Mouse (Mus musculus) ES-CJ7 (cell line): ENCODE measurements around the gene Sv2c.
"Not testable (repeated sequence)": the region's sequence is repeated elsewhere in the genome, so short reads cannot be mapped to it uniquely, and the experiment has no call there.

Experiments used
- DNase-seq: peaks from one replicate; pipeline ENCODE4 v3.0.0; 2011; ENCODE audit warnings: low read depth, low spot score

Sv2c gene

DNA sequence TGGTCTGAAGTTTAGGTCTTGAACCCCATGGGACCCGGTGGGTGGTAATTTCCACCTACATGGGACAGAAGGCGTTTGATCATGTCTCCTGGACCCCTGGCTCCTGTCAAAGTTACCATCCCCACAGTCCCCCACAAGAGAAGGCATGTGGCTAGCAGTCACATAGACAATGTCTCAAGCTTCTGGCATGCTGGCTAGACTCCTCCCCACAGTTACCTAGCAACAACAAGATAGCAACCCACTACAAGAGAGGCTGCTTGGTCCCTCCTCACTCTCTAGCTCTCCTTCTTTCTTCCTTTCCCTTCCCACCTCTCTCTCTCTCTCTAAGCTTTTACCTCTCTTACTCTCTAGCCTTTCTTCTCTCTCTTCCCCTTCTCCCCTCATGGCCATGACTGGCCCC, 164.3 kb downstream of the Sv2c start:
- DNase-seq, result not testable (repeated sequence)

DNA sequence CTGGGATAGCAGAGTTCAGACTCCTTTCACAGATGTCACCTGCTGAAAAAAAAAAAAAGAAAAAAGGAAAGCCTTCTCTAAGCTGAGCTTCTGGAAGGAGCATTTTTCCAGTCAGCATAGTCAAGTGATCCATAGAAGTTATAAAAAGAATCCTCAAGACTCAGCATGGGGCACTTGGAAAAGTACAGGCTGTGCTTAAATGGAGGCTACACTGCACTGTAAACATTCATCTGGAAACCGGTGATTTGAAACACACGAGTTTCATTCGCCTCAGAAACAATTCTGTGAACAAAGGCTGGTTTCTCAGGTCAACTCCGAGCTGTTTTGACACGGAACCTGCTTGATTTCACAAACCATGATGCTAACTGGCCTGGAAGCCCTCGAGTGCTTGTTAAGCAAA, 165.6 kb downstream of the Sv2c start:
- no peak for DNase-seq

DNA sequence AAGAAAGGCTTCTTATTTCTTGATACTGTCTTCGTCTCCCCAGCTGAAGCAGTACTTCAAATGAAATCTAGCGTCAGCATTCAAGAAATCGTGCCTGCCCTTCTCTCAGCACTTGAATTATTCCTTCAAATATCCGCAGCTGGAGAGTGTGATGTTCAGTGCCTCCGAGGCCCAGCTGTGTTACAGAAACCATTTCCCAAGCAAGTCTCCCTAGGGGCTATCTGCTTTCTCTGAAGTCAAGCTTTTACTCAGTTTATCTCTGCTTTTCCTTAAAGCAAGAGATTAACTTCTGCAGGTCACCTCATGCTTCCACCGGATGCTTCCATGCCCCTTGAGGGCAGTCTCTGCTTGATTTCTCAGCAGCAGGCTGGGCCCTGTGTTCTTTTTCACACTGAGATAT, 166.8 kb downstream of the Sv2c start:
- no peak for DNase-seq

DNA sequence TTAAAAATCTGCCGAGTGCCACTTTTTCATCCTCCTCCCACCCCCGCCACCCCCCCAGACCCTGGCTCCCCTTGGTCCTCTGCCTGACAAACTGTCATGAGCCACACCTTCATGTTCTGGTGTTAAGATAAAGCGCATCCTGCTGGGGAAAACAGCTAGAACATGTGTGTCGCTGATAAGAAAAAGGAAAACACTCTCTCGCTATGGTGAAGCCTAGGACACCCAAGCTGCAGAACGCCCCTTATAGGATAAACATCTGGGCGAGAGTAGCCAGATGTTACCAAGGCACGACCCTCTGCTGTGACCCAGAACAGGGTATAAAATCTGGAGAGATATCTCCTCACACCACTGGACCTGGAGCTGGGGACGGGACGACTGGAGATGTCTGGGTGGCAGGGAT, 167.2 kb downstream of the Sv2c start:
- no peak for DNase-seq

DNA sequence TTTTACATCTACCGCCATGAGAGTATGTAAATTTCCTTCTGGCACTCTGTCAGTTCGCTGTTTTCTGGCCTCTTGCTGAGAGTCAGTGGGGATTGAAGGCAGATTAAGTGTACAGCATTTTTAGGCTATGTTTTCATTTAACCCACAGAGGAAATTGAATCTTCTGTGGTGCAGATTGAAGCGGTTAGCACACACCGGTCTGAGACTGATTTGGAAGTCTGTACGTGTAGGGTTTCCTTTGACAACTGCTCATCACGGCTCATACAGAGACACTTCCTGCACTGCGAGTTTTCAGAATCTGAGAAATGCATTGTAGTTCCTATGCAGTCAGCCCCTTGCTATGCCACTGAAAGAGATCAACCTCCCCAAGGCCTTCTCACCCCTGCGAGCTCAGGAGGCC, 168.2 kb downstream of the Sv2c start:
- DNase-seq, result no peak

DNA sequence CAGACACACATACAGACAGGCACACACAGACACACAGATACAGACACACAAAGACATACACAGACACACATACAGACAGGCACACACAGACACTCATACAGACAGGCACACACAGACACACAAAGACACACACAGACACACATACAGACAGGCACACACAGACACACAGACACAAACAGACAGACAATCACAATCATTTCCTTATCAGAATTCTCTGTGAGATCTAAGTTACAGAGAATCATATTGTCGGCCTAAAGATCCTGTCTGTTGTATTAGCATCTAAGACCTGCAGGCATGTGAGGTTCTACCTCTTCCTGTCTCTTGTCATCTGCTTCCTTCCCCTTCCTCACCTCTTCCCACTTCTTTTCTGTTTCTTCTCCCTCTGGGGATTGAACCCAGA, 168.7 kb downstream of the Sv2c start:
- DNase-seq, result no peak

DNA sequence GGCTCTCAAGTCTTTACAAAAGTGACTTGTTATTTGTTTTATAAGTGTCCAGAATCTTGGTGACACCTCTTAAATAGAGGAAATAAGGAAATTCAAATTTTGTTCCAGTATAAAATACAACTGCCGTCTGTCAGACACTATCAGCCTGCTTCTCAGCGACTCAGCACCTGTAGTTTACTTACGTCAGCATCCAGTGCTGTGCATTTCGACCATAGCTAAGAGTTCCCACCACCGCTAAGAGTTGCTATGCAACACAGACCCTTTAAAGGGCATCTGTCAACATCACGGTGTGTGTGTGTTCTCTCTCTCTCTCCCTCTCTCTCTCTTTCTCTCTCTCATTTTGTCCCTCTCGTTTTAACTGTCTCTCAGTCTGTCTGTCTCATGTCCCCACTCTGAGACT, 170.5 kb downstream of the Sv2c start:
- no peak for DNase-seq

DNA sequence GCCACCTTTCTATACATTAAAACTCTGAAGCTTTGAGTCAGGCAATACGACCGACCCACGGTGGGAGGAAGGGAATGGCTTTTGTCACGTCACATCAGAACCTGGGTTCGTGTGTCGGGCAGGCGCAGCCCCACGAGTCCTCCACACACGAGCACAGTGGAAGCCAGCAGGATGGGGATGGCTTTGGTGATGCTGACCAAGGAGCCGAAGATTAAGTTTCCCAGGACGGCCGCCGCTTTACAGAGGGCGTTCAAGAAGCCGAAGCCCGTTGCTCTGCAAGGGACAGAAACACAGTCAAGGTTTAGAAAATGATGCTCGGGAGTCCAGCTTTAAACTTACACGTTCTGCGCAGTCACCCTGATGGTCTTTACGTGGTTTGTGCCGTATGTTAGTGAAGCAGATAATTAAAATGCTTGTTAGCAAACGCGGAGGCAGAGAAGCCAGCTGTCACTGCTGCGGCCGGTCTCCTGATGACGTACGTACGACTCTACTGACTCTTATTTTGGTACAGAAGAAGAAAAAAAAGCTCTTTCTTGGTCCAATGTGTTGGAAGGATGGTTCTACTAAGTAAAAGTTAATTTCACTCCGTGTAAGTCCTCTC, 171.1 kb downstream of the Sv2c start:
- DNase-seq, result no peak

DNA sequence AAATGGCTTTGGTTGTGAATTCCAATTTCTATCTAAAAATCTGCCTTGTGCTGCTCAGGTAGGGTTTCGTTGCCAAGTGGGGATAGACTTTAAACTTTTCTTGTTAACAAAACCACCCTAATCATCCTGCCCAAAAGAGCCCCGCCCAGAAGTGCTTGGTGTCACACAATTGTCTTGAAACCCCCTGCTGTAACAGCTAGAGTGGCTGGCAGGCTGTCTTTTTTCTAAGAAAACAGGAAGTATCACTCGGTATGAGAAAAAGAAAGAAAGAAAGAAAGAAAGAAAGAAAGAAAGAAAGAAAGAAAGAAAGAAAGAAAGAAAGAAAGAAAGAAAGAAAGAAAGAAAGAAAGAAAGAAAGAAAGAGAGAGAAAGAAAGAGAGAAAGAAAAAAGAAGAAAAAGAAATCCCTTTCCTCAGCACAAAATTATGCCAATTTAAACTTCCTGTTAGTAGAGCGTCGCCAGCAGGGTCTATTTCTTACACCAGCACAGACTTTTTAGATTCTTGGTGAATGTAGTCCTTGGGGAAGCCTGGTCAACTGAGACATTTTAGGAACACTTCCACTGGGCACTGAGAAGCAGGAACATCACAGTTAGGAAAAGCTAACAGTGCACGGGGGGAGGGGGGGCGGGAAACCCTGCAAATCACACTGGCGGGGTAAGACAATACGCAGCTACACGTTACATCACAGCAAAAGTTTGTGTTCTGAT, 171.7 kb downstream of the Sv2c start:
- no peak for DNase-seq

DNA sequence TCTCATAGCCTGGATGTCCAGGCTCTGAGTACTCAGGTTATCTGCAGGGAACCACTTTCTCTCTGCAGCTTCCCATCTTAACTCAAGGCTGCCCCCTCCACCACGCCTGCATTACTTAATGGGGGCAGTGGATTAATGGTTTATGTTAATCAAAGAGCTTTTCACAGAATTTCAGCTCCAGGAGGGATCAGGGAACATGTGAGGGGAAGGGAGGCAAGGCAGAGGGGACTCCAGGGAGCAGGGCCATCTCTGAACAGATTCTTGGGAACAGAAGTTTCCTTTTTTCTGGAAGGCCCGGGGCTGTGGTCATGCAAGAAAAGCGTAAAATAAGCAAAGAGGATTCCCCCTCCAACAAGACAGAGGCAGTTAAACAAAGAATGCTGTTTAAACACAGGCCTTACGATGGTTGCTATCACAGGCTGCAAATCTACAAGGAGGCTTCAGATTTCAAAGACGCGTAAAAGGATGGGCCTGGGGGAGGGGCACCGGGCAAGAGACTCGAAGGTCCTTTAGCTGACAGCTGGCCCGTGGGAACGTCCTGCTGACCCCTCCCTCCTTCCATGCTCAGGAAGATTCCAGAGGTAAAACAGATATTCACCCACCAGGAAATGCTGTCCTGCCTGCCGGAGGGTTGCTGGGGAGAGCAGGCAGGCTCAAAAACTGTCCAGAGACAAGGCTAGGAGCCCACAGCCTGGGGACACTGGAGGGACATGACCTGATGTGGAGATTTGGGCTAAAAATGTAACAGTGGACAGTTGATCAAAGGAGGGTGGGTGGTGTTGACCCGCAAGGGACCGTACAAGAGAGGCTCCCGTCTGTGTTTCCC, 172.5 kb downstream of the Sv2c start:
- DNase-seq, result no peak

DNA sequence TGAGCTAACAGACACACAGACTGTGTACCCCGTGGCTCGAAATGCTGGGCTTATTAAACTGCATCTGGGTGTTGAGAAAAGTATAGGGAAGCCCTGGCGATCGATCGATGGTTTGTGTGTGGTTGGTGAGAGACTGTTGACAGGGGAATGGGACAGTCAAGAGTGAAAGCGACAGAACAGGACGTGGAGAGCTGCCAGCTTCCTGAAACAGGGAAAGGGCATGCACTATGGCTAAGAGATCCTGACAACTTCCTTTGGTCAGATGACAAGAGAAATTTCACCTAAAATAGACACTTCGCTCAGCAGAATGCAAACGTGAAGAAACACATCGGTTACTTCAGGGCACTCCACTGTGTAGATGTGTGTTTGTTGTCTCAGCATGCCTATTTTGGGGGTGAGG, 175.2 kb downstream of the Sv2c start:
- no peak for DNase-seq

DNA sequence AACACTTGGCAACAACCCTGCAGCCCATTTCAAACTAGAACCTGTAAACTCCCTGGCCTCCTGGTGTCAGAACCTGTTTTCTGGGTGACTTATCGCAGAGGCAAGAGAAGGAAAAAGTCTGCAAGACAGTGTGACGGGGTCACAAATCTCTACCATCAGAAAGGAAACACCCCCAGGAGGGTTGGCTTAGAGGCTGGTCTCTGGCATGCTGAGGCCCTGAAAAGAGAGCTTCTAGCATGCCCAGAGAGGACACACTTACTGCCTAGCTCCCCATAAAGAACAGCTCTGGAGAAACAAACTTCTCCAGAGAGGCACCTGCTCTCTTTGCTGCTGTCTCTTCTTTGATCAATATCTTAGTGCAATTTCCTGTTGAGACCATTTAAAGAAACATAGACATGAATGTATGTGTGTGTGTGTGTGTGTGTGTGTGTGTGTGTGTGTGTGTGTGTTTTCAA, 176.0 kb downstream of the Sv2c start:
- no peak for DNase-seq

DNA sequence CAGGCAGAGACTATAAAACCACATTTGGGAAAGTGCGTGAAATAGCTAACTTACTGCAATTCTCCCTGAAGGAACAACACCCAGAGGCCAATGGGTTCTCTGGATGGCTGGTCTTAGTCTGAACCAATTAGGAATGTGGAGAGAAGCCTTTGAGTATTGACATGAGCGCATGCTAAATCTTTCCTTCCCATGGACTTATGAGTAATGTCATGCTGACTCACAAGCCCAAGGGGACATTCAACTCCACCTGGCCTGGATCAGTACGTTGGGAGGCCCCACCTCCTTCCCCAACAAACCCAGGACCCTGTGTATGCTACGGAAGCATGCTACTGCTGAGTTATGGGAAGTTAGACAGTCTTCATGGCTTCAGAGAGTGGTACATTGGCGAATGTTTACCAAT, 177.2 kb downstream of the Sv2c start:
- no peak for DNase-seq

DNA sequence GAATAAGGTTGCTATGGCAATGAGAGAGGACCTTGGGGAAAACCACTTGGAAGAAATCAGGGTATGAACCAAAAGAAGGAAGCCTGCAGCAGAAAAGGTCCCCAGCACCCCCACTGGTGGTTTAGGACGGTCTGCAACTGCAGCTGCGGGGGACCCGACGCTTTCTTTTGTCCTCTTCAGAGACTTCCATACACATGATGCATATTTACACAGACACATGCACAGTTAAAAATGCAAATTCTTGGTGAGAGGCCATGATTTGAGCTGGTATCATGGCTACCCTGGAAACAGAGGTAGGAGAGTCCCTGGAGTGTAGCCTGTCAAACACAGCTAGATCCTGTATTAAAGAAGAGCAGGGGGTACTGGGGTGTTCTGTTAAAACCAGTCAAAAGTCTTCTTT, 178.7 kb downstream of the Sv2c start:
- no peak for DNase-seq

DNA sequence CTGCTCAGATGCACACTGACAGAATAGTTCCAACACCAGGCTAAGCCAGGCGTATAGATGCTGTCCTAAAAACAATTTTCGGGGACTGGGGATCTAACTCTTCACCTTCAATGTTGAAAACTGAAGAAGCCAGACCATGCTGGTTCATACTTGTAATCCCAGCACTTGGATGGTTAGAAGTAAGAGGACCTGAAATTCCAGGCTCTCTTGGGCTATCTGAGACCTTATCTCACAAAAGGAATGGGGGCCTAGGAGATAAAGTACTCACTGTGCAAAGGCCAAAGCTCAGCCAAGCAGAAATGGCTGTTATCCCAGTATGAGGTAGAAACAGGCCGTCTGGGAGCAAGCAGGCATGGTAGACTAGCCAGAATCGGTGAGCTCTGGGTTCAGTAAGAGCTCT, 180.1 kb downstream of the Sv2c start:
- no peak for DNase-seq

DNA sequence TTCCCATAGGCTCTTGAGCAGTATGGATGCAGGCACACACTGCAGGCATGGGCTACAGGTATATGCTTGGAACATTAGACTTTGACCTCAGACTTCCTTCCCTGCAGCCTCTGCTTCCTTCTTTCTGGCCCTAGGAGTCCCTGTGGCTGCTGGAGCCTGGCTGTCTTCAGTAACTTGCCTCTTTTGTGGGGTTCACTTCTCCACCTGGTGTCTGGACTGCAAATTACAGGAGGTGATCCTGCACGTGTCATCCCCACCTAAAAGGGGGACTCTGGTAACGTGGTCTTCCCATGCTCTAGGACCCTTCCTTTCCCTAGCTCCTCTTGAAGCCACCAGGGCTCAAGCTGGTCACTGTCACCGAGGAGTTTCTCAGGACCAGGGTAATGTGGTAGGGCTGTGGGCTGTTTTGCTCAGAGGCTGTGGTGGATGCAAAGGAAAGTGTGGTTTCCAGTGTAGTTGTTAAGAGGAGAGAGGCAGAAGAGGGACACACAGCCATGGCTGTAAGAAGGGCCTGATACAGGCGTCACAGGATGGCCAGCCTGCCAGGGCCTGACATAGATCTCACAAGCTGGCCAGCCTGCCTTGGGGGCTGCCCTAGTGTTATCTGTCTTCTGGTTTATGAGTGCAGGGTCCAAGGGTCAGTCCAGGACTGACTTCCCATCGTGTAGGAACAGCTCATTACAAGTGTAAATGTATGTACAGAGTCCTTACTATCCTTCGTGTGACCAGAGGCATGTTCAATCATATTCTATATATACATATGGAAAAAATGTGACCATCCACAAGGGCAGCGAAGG, 181.1 kb downstream of the Sv2c start:
- DNase-seq, result peak; percentile 63

DNA sequence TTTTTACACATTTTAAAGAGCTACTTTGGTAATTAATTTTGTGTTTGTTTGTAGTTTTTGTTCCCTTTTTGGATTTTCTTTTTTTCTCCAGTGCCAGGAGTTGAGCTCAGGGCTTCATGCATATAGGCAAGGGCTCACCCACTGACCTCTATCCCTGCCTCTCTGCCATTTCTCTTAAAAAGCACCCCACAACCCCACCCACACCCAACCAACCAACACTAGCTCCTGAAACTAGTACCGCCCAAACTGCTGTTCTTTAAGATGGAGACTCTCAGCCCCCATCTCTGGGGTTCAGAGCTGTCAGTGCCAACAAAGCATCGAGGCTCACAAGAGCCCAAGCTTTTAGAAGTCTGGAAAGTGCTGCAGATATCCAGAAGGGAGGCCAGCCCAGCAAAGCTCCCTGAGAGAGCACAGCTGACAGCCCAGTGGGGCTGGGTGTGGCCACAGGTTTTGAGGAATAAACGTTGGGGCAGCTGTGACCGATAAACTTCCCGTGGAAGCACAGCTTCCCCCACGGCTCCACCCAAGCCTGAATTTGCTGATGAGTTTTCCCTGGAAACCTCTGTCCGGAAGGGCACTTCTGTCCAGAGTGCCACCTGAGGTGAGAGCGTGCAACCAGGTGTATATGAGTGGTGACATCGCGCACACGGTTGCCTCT, 181.8 kb downstream of the Sv2c start:
- DNase-seq, result no peak

DNA sequence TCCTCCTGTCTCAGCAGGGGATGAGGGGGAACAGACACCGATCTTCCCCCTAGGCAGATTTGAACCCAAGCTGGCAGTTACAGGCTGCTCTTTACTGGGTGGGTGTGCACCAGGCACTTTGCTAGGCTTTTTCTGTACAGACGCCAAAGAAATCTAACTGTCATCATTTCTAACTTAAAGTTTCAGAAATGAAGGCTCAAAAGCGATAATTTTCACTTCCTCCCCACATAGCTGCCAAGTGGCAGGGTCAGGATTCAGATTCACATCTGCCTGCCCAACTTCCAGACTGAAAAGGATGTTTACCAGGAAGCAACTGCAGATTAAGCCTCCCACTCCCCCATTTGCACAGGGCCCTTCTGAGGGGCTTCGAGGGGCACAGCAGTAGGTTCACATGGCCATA, 183.0 kb downstream of the Sv2c start:
- DNase-seq, result no peak

DNA sequence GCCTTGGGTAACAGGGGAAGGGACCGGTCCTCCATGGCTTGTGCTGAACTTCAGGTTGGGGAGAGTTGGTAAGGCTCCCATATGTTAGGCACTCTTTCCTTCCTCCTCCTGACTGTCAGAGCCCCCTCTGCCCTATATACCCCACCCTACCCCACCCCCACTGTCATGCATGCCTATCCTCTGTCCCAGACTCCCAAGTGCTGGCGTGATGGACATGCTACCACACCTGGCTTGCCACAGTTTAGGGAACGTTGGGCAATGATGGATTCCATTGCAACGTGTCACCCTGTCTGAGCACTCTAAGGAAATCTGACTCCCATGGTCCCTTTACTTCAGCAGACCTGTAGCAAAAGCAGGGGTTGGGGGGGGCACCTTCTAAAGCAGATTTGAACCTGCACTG, 183.6 kb downstream of the Sv2c start:
- no peak for DNase-seq

DNA sequence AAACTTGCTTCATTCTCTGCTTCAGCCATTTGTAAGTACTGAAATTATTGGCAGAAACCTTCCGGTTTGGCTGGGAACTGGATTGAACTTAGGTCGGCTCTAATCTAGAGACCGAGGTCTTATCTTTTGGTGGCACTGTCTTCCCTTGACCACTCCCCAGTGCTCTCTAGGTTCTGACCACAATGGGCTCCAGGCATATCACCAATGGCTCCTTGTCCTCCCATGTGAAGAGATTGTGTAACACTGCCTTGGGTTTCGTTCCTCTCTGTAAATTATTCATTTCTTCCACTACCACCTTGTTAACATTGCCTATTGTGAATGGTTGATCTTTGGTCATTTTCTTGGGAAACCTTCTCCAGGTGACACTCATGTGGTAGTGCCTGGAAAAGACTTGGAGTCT, 184.0 kb downstream of the Sv2c start:
- DNase-seq, result no peak

DNA sequence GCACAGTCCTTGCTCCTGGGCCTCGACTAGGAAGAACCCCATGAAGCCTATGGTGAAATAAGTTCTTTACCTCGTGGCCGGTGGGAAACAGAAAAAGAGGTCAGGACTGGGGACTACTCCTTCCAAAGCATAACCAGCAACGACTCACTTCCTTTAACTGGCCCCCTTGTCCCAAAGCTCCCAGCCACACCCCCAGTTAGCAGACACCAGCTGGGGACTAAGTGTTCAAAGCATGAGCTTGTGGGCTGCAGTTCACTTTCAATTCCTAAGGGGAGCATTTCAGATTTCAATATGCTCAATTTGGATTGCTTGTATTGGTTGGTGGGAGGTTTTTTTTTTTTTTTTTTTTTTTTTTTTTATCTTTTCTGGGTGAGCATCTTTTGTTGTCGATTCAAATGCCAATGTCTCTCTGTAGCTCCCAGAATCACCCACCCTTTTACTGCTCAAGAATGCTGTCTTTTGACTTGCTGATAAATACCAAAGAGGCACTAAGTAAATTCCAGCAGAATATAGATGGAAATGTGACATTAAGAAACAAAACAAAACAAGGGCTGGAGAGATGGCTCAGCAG, 186.4 kb downstream of the Sv2c start:
- DNase-seq, result peak; percentile 27
